Mouse (Mus musculus): ENCODE measurements around the gene Neb. TPM values are rescaled to one million over a fixed set of nuclear protein-coding genes. Genes with fewer than 3 reads are reported as not detected.

Gene Neb
- 1 to 10 TPM; 1.2 to 5.0 (median 2.2) TPM for total RNA-seq (2022)

DNA sequence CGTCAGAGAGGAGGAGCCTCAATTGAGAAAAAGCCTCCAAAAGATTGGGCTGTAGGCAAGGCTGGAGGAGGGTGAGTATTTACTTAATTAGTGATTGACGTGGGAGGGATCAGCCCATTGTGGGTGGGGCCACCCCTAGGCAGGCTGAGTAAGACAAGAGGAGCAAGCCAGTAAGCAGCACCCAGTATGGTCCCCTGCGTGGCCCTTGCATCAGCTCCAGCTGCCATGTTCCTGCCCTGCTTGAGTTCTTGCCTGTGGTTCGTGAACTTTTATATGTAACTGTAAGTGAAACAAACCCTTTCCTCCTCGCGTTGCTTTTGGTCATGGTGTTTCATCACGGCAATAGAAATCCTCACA is at the start of gene Neb:
Gene Neb, minus strand, starts transcription at position 27 of the 357 bp plus-strand sequence.
- DNase-seq (ENCODE audit: low spot score in 2 of 2) = no peak

DNA sequence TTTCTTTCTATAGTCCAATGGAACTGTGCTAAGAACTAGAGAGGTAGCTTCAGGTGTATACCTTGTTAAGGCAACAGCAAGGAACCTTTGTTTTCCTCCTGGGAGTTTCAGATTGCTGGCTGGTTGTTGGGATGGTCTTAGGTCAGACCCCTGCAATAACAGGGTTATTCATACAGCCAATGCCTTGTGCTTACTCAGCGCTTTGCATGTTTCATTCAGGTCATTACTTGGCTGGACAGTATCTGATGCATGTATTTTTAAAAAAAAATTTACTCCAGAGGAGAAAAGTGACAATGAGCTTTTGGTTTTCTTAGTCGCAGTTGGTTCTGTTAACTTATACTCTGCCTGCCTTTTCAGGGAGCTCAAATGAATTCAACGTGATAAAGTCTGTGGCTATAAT is 49.1 kb upstream of the Neb start:
- DNase-seq (ENCODE audit: low spot score in 2 of 2) = no peak

DNA sequence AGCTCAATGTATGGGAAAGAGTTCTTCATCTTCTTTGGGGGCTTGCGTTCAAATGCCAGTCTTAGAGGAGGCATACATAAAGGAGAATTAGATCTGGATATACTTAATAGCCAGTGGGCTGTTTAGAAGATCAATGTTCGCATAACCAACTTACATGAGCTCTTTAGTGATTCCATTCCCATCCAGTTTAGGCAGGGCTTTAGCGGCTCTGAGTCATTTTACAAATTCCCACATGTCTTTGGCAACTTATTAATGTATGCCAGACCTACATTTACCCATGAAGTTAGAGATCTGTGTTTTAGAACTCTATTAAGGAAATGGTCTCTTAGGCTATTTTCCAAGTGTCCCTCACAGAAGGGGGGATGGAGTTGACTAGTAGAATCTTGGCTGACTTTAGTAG is 47.8 kb upstream of the Neb start:
- DNase-seq (ENCODE audit: low spot score in 2 of 2) = no peak

DNA sequence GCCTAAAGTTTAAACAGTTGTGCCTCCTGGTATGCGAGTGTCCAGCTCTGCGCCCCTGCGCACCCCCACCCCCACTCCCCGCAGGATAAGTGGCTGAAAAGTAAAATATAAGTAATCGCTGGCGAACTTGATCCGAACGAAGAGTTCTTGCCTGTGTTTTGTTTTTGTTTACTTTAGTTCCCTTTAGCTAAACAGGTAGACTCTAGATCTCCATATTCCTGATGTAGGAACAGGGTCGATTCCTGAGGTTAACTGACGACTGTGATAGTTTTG is 47.2 kb upstream of the Neb start:
- no peak for DNase-seq (ENCODE audit: low spot score in 2 of 2)

DNA sequence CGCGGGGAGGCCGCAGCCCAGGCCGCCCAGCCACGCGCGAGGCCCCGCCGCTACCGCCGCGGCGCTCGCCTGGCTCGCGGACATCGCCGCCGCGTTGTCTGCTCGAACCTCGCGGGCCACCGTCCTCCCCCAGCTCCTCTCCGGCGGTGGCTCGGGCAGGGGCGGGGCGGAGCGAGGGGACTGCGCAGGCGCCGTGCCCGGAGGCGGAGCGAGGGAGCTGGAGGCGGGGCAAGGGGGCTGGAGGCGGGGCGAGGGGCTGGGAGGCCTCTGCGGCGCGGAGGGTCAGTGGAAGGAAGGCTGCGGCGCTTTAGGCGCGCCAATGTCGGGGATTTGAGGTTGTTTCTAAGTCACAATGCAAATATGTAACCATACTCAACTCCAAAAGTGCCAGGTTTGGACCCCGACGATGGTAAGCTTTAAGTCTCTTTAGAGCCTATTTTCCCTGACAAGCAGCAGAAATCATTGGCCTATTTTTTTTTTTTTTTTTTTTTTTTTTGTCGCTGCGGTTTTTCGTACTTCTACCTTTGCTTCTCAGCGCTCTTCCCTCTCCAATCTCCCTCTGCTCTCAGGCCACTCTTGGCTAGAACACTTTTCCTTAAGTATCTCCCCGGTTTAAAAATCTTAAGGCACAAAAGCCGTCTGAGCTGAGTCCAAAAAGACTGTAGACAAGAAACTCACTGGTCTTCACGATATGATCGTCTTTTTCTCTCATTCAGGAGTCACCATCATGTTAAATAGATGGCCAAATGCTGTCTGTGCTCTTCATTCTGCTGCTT is 46.7 kb upstream of the Neb start, which contains the start of gene Arl5a:
Gene Arl5a, minus strand, starts transcription at position 155 of the 776 bp plus-strand sequence.
- DNase-seq (ENCODE audit: low spot score in 2 of 2) = peak; percentile 89 to 90

DNA sequence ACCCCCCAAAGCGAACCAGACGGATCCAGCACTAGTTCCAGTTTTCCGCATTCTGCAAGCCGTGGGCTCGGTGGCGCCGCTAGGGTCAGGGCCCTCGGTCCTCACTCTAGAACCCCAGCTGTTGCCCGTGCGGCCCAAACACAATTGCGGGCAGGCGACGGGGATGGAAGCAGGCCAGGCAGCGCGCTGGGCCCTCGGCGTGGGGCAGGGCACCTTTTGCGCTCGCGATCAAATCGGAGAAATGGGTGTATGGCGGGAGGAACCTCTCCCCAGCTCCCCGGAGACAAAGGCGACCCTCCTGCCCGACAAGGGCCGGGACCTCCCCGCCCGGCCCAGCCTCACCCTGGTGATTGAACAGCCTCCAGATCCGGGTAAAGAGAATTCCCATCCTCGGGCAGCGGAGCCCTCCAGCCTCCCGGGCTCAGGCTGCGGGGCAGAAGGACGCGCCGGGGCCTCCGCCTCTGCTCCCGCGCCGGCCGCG is 46.0 kb upstream of the Neb start:
- peak in 1 of 2 experiments; percentile 33 for DNase-seq (ENCODE audit: low spot score in 2 of 2)

DNA sequence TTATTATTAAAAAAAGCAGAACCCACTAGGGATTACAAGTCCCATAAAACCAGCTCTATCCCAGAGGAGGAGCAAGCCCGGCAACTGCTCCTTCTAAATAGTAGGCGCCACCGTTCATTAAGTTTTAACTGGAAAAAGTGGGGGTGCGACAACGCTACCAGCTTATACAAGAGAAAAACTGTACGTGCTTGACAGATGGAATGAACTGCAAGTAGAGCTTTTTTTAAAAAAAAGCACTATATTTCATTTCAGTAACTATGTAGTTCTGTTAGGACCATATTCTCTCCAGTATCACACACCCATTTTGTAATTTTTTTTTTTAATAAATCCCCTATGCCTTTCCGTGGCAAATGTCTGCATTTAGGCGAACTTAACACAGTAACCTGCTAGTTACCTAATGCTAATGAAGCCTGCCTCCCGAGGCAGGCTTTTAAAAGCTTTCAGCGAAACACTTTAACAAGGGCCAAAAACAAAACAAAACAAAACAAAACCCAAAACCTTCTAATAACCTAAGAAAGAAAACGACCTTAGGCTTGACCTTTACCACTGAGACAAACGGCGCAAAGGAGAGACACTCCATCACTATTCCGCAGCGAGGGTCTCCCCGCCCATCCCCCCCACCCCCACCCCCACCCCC is 45.5 kb upstream of the Neb start:
- no peak for DNase-seq (ENCODE audit: low spot score in 2 of 2)

DNA sequence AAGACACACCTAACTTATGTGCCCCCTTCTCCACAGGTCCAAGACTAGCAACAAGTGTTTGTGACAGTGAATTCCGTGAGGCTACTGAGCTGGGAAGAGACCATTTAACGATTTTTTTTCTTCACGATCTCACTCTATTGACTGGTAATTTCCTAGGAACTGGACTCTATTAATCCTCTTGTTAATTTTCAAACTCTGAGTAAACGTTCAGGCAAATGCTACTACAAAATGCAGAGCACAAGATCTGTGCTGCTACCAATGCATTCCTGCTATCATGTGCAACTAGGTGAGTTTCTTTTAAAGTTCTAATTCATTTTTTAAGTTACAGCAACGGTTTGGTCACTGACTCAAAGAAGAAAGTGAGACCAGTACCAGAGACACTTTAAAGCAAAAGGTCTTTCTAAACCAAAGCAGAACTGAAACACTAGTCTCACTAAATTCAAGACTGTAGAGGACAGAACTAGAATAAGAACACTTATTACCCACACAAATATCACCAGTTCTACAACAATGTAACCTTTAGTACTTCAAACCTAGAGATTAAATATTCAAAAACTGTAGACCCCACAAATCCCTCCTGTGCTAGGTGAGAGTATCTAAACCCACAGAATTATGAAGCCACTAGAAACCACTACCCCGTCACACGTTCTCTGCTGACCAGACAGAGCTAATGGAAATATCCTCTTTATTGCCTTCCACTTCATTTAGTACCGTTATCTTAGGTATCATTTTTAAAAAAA is 44.8 kb upstream of the Neb start:
- no peak for DNase-seq (ENCODE audit: low spot score in 2 of 2)

DNA sequence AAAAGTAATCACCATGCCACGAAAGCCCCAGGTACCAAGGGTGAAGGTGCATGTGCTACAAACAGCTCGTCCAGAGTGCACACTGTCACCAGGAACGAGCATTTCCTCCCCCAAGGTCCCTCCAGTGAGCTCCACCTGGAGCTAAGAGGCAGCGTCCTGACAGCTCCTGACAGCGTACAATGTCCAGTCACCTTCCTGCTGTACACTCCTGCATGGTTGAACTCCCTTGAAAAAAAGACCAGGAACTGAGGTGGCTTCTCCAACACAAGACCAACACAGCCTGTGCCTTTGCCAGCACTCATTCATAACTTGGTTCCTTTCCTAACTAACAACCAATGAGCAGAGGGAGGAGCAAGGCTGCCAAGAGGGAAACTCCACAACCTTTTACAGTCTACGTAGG is 42.9 kb upstream of the Neb start:
- no peak for DNase-seq (ENCODE audit: low spot score in 2 of 2)

DNA sequence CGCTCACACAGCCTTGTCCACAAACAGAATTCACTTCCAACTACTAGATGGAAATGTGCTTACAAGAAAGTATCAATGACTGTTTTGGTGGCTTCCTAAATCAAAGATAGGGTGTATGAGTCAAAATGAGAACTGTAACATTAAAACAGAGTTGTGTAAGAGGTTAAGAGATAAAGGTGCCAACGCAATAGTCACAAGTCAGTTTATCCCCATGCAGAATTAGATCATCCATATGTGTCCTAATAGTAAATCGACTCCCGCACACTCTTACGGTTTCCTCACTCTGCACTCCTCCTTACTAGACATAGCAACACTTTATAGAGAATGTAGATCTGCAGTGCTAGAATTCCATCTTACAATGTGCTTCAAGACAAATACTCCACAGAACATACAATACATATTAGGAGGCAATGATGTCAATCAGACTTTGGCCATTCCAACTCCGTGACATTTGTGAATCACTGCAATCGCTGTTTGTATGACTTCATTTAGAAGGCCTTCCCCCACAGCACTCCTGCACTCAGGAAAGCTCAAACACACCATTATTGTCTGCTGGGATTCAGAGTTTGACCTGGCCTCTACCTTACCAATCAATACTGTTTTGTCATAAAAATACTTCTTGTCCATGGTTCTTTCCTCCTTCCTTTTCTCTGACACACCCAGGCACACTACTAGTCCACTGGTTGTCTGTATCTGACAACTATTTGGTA is 41.9 kb upstream of the Neb start:
- no peak for DNase-seq (ENCODE audit: low spot score in 2 of 2)

DNA sequence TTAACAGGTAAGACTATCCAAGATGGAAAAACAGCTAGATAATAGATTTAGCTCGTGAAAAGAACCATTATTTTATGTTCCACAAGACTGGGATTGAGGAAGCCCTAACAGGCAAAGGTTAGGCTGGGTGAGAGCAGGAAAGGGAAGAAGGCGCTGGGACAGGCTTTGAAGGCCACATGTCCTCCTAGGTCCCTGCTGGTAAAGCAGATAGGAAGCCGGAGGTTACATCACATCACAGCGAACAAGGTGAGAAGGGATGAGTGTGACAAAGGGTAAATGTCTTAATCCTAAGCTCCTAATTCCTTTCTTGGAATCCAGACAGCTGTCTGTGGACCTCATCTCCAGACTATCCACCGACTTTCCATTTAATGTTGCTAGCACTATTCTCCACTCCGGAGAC is 41.0 kb upstream of the Neb start:
- no peak for DNase-seq (ENCODE audit: low spot score in 2 of 2)

DNA sequence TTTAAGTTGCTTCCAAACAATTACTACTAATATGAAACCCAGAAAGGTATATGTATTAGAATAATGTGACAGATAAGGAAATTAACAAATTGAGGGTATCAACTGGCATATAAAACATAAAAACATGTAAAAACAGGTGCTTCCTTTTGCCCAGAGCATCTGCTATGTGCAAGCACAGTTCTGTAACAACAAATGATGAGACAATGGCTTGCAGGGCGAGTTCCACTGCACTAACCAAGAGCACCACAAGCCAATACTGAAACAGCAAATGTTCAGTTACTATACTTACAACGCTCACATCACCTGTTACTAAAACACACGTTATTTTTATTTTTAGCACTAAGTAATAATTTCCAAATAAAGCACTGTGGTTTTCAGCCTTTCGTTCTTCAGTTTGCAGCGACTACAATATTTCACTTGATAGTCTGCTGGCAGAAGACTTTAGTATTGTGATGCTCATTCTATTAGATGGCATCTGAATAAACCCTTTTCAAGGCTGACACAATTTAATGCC is 34.3 kb upstream of the Neb start:
- no peak for DNase-seq (ENCODE audit: low spot score in 2 of 2)

DNA sequence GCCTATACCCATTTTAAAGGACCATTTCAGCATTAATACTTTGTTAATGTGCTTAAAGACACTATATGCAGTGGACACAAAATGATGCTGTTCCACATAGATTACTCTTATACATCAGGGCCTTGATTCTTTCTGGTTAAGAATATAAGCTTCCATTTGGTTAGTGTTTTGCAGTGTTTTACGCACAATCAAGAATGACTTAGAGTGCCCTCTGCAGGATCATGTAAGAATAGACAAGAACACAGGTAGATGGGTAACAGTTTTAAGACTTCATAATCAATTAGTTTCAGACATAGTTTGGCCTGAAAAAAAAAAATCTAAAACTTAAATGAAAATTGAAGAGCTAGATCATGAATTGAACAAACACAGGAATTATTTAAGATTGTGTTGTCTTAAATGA is 28.2 kb upstream of the Neb start:
- DNase-seq (ENCODE audit: low spot score in 2 of 2) = no peak

DNA sequence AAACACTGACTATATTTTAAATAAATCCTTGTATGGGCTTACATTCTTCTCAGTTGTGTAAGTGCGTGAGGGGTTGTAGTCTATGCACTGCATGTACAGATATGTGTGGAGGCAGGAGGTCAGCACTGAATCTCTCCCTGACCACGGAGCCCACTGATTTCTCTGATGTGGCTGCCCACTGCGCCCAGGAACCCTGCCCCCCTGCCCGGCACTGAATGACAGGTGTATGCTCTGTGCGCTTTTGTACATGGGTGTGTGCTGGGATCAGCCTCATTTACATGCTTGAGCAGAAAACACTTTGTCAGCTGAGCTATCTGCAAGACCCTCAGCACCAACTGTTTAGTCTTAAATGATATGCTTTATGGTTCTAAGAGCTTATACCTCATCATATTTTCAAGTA is 27.0 kb upstream of the Neb start:
- no peak for DNase-seq (ENCODE audit: low spot score in 2 of 2)

DNA sequence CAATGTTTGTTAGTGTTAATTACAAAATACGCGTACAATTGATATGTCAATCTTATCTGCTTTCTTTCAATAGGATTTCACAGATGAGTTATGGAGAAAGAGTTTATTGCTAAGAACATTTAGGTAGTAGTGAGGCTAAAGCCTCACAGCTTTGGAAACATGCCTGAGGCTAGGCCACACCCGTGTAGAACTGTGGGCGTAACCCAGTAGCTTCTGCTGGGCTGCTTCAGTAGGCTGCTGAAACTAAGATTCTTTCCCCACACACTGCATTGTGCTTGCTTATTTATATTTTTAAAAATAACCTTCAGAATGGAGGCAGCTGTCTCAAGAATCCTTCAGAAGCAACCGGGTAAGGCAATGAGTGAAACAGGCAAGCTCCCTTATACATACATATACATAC is 16.3 kb upstream of the Neb start:
- peak in 1 of 2 experiments; percentile 27 for DNase-seq (ENCODE audit: low spot score in 2 of 2)

DNA sequence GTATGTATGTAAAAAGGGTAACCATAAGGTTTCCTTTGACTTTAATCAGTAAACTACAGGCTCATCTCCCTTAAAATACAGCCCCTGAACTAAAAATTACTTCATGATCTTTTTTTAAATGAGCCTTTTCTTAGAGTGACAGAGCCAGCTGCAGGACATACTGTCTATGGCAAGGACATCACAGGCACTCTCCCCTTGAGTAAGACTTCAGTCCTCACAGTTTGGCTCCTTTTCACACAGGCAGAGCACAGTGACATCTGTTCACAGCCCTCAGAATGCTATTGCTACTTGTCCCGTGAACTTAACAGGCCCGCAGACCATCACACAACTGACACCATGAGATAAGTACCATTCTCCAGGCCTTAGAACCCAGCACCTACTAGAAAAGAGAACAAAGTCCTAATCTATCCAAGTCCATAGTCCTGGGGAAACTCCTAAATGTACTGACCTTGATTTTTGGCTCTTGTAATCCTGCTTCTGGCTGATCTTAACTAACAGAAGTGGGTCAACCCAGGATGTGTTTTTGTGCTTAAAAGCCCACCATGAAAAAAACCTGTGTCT is 12.2 kb upstream of the Neb start:
- DNase-seq (ENCODE audit: low spot score in 2 of 2) = no peak

DNA sequence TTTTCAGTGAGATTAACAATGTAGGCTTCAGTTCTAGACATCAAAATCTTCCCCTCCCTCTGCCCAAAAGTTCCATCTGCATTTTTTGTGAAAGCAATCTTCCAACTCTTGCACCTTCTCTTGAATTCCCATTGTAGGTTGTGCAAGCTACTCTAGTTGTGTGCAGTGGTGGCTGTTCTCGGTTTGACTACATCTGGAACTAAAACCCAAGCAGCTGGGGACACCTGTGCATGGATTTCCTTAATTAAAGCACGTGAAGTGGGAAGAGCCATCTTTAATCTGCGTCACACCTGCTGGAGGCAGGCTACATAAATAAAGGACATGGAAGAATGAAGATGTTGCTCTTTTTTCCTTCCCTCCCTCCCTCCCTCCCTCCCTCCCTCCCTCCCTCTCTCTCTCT is 11.7 kb upstream of the Neb start:
- DNase-seq (ENCODE audit: low spot score in 2 of 2) = no peak

DNA sequence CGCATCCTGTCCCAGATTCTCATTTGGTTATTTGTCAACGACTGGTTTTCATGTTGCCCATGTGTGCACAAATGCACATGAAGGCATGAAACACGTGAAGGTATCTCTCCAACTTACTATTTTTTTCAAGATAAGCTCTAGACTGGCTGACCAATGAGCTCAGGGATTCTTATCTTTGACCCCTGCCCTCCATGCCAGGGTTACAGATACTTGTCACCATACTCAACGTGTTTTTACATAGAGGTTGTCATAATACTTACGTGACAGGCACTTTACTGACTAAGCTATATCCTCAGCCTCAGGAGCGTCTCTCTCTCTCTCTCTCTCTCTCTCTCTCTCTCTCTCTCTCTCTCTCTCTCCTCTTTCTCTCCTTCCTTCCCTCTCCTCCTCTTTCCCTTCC is 8.2 kb upstream of the Neb start:
- no peak for DNase-seq (ENCODE audit: low spot score in 2 of 2)

DNA sequence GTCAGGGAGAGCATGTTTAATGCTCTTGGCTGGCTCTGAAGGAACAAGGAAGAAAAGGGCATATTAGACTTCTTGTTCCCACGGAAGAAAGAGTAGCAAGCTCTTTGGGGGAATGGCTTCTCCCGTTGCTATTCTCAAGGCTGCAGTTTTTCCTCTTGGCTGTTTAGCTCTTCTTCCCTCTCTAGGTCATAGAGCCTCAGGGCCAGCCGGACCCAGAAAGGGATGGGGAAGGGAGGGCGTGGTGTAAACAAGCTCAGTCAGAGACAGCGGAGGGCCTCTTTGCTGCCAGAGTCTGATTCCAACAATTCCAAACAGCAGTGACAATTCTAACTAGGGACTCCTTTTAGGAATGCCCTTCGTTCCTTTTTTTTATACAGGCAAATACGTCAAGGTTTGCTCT is 7.8 kb upstream of the Neb start:
- no peak for DNase-seq (ENCODE audit: low spot score in 2 of 2)

DNA sequence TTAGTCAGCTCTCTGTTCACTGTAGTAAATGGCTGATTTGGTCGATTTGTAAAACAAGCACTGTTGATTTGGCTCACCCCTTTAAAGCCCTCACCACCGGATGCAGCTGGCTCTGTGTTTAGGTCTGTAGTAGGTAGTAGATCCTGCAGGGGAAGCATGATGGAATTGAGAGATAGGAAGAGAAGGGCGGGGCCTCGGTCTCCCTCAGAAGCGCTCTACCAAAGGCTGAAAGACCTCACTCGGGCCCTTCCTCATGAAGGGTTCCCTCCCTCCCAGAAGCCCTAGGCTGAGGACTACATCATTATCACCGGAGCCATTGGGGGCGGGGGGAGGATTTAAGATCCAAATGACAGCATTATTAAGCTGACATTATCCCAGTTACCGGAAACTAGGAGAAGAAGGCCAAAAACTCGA is 581 bp upstream of the Neb start:
- DNase-seq (ENCODE audit: low spot score in 2 of 2) = no peak

DNA sequence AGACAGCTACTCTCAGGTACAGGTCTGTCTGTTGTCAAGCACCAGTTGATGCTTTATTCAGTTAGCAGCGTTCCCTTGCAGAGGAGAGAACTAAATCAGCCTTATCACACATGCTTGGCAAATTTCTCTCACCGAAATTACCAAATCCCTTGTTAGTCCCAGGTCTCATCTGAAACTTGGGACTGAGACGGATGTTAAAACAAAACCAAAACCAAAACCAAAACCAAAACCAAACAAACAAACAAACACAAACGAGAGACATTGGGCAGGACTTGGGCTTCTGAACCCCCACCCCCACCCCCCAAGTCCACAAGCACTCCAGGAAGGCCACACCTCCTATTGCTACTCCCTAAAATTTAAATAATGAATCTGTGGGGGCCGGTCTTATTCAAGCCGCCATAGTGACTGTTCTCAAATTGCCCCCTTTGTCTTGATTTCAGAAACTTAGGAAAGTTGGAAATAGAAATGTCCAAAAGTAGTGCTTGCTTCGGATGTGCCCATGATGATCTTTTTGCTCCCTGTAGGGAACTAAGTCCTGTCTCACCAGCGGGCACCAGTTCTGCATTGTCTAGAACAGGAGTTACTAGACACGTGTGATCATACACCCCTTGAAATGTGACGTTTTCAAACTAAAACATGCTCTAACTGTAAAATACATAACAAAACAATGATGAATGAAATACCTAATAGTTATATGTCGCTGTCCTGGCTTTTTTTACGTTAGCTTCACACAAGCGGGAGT is 397 bp downstream of the Neb start:
- DNase-seq (ENCODE audit: low spot score in 2 of 2) = no peak
